Mouse (Mus musculus) limb, embryonic 11.5 days (tissue): ENCODE measurements at regions not wholly inside any gene's neighbourhood (a gene's known extent, or its start where the extent isn't known, plus 50 kb on each side); places are given as distances from the start of the nearest gene placed in this dataset.

Experiments used
- ATAC-seq: fragments of 200-750 bp; cut with Nextera tagmentation; 2 replicates; pipeline ENCODE4 v1.8.0; 2017; ENCODE audit warnings: low read depth; ENCODE audit not compliant: insufficient number of reproducible peaks, low FRiP score, low TSS enrichment
- DNase-seq: peaks from one replicate; pipeline ENCODE4 v3.0.0-alpha.2; 2015; ENCODE audit warnings: low spot score
- H3K27ac ChIP-seq: fragments of 300-500 bp; sonication (generic); replicated peaks from 2 replicates; pipeline ENCODE4 v1.5.1; 2014; ENCODE audit warnings: low read depth, mild to moderate bottlenecking, low read length
- H3K27me3 ChIP-seq: fragments of 300-500 bp; sonication (generic); 2 replicates; pipeline ENCODE4 v1.6.1; 2014; ENCODE audit warnings: mild to moderate bottlenecking, low read length, mixed read lengths; ENCODE audit not compliant: control insufficient read depth, insufficient read depth
- H3K36me3 ChIP-seq: fragments of 300-500 bp; sonication (generic); 2 replicates; pipeline ENCODE4 v1.6.1; 2014; ENCODE audit warnings: mild to moderate bottlenecking, low read length, moderate library complexity, mixed read lengths; ENCODE audit not compliant: control insufficient read depth, insufficient read depth
- H3K4me1 ChIP-seq: fragments of 300-500 bp; sonication (generic); 2 replicates; pipeline ENCODE4 v1.6.1; 2014; ENCODE audit warnings: low read length, mixed read lengths; ENCODE audit not compliant: control insufficient read depth, insufficient read depth
- H3K4me2 ChIP-seq: fragments of 300-500 bp; sonication (generic); 2 replicates; pipeline ENCODE4 v1.6.1; 2014; ENCODE audit warnings: low read depth, mild to moderate bottlenecking, moderate library complexity; ENCODE audit not compliant: severe bottlenecking
- H3K4me3 ChIP-seq: fragments of 300-500 bp; sonication (generic); 2 replicates; pipeline ENCODE4 v1.5.1; 2014; ENCODE audit warnings: low read depth, low read length
- H3K9ac ChIP-seq: fragments of 300-500 bp; sonication (generic); 2 replicates; pipeline ENCODE4 v1.6.1; 2014; ENCODE audit warnings: mild to moderate bottlenecking, low read length
- H3K9me3 ChIP-seq: fragments of 300-500 bp; sonication (generic); 2 replicates; pipeline ENCODE4 v1.6.1; 2016; ENCODE audit warnings: low read length; ENCODE audit not compliant: control insufficient read depth
- WGBS: fragments of 180-500 bp; shearing (Covaris S2); extraction: QIAGEN DNeasy Blood & Tissue Kit; methylation state at CpG from one replicate; pipeline ENCODE4 v1.1.7; 2014; 5-methylcytosine and 5-hydroxymethylcytosine counted together

DNA sequence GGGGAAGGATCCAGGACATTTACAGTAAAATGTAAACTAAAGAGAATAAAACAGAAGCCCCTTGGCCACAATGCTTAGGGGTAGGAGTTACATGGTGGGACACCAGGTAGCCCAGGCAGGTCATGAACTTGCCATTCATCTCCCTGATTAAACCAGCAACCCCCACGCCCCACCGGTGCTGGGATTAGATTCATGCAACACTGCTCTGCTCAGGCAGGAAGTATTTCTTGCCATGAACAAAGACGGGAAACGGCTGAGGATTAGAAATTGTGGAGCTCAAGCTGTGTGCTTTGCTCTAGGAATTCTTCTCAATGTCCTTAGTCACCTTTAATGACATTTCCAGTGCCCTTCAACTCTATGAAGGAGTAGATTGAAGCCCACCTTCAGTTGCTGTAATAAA lies 93.2 kb upstream of the Ubl3 start:
- WGBS, result 55% methylated on average over 4 of the region's 4 CpGs
- no peak for DNase-seq
- no peak overlapping the region for H3K4me2 ChIP-seq

DNA sequence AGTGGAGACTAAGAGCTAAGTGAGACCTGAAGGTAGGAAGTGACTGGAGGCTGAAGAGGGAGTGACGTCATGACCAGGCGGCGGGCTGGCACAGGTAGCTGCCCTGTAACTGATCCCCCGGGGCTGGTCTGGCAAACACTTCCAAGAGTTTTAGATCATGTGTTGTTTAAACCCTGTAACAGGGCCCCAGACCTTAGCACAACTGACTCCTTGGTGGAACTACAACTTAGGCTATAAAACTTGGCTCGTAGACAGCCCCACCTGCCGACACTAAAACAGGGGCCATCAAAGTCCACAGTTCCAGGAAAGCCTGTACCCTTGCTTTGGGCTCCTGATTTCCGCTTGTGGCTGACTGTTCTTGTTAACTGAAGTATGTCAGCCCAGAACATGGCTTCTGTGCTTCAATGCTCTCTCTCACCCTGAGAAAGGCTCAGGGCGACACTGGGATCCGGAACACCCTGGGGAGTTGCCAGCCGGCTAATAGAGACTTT lies 92.6 kb upstream of the Ubl3 start:
- Histone ChIP-seq H3K4me3 (no peak overlapping the region), H3K27me3 (no peaks in the 10 kb centered on the region), H3K9ac (no peak overlapping the region), H3K27ac (peak overlapping the region; percentile 15; the same call in 1 of the 2 replicates), H3K36me3 (no peaks in the 10 kb centered on the region), H3K4me1 (peaks cover 8% of the 10 kb centered on the region), H3K9me3 (no peaks in the 10 kb centered on the region), H3K4me2 (no peak overlapping the region)
- ATAC-seq (peak; percentile 44), DNase-seq (peak; percentile 63)
- 50% methylated on average over 10 of the region's 10 CpGs for WGBS

More for the DNA sequence above, 93.2 kb upstream of the Ubl3 start:
- Histone ChIP-seq H3K4me3 (no peak overlapping the region), H3K9me3 (no peaks in the 10 kb centered on the region), H3K9ac (no peak overlapping the region), H3K4me1 (peaks cover 8% of the 10 kb centered on the region), H3K27ac (no peak overlapping the region), H3K27me3 (no peaks in the 10 kb centered on the region), H3K36me3 (no peaks in the 10 kb centered on the region)
- no peak for ATAC-seq

DNA sequence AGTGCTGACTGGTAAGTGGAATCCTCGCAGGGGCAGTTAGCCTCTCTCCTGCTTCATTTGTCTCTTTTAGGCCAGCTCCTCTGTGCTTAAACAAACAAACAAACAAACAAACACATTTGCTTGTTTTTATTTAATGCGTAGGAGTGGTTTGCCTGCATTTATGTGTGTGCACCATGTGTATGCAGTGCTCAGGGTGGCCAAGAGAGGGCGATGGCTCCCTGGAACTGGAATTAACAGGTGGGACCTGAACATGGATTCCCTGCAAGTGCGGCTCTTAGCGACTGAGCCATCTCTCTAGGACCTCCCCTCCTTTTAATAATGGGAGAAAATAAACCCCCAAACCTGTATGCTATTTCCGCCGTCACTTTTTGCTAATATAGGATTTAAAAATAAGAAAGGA lies 91.8 kb upstream of the Ubl3 start:
- Histone ChIP-seq H3K27ac (no peak overlapping the region), H3K36me3 (no peaks in the 10 kb centered on the region), H3K9ac (no peak overlapping the region), H3K9me3 (no peaks in the 10 kb centered on the region), H3K4me3 (no peak overlapping the region), H3K4me2 (no peak overlapping the region), H3K4me1 (peaks cover 8% of the 10 kb centered on the region), H3K27me3 (no peaks in the 10 kb centered on the region)
- DNase-seq (no peak), ATAC-seq (no peak)
- WGBS, result 95% methylated on average over 7 of the region's 7 CpGs

DNA sequence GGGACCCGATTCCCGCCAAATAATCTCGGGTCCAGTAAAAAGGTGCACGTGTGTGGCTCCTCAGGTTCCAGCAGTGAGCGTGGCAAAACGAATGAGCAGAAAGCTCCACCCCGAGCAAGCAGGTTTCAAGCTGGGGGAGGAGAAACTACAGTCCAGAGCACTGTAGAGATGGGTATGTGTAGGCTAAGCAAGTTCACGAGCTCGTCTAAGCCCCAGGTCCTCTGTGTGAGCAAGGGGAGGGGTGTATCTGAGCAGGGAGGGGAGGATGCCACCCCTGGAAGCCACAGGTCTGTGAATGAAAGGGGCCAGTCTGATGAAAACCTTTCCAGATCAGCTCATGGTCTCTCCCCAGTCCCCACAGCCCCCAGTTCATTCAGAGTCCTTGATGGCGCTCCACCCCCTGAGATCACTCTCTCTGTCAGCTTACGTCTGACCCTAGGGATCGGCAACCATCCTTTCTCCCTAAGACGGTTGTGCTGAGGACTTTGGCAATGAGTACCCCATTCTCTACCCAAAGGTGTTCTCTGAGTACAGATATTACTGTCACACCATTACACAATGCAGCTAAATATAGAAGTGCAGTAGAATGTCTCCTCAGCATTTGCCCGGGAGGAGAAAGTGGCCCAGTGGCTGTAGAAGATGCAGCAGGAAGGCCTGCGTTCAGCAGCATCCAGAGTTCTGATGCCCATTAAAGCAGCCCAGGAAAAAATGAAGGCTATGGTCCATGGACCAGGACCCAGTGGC lies 89.2 kb upstream of the Ubl3 start:
- H3K4me1 ChIP-seq, result peaks cover 8% of the 10 kb centered on the region
- WGBS, result 40% methylated on average over 15 of the region's 15 CpGs
- no peak overlapping the region for H3K4me2 ChIP-seq
- no peaks in the 10 kb centered on the region for H3K36me3 ChIP-seq
- no peaks in the 10 kb centered on the region for H3K9me3 ChIP-seq
- H3K4me3 ChIP-seq, result no peak overlapping the region
- no peak overlapping the region for H3K9ac ChIP-seq
- H3K27ac ChIP-seq, result no peak overlapping the region
- DNase-seq (no peak), ATAC-seq (no peak)
- no peaks in the 10 kb centered on the region for H3K27me3 ChIP-seq

DNA sequence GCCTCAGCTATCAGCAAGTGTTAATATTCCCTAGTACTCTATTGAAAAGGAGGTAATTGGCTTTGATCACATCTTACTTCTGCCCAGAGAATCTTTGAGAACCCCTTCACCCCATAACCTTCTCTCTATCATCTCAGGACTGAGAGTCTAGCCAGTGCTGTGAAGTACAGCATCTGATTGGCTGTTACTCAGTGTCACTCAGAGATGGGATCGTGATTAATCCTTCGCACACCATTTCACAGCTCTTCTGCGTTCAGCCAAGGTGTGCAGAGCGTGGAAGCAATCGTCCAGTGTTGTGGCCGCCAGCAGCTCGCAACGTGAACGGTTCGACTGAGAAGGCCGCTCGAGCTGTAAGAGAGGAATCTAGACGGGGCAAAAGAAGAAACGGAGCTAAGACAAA lies 87.9 kb upstream of the Ubl3 start:
- ATAC-seq, result 0 out of 2 replicates have a peak, but pooled peaks have one; percentile 29

DNA sequence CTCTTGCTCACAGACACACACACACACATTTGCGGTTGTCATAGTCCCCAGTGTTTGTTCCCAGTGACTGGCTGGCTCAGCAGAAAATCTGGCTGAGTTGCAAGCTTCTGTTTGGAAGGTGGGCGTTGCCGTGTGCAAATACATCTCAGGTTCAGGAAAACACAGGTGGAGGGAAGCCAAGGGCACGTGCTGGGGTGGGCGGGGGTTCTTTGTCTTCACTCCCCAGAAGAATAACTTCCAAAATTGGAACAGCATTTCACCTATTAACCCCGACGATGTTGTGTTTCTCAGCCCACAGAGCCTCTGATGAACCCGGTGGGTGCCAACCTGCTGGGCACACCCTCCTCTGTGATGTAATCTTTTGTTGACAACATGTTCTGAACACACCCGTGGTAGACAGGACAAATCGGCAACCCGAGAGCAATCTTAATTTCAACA lies 82.3 kb upstream of the Ubl3 start:
- Histone ChIP-seq H3K9me3 (no peaks in the 10 kb centered on the region), H3K27me3 (no peaks in the 10 kb centered on the region), H3K27ac (no peak overlapping the region), H3K4me3 (no peak overlapping the region), H3K4me1 (no peaks in the 10 kb centered on the region), H3K4me2 (no peak overlapping the region), H3K36me3 (no peaks in the 10 kb centered on the region), H3K9ac (no peak overlapping the region)
- ATAC-seq (no peak), DNase-seq (no peak)
- WGBS, result 73% methylated on average over 11 of the region's 11 CpGs

More for the DNA sequence above, 87.9 kb upstream of the Ubl3 start:
- no peaks in the 10 kb centered on the region for H3K27me3 ChIP-seq
- no peaks in the 10 kb centered on the region for H3K9me3 ChIP-seq
- H3K4me1 ChIP-seq, result peaks cover 5% of the 10 kb centered on the region; the same call in 1 of the 2 replicates
- DNase-seq, result no peak
- H3K36me3 ChIP-seq, result no peaks in the 10 kb centered on the region
- 36% methylated on average over 13 of the region's 14 CpGs for WGBS
- no peak overlapping the region for H3K9ac ChIP-seq
- no peak overlapping the region for H3K4me3 ChIP-seq
- no peak overlapping the region for H3K27ac ChIP-seq
- peak overlapping the region; percentile 16; the same call in 1 of the 2 replicates for H3K4me2 ChIP-seq

- Histone ChIP-seq H3K36me3 (no peaks in the 10 kb centered on the region), H3K4me3 (no peak overlapping the region), H3K9me3 (no peaks in the 10 kb centered on the region), H3K27me3 (no peaks in the 10 kb centered on the region), H3K4me1 (no peaks in the 10 kb centered on the region), H3K27ac (no peak overlapping the region), H3K9ac (no peak overlapping the region), H3K4me2 (no peak overlapping the region)
- no peak for ATAC-seq
- 54% methylated on average over 5 of the region's 5 CpGs for WGBS
- DNase-seq, result no peak
These were observed 81.4 kb upstream of the Ubl3 start for GRCm38 (mm10) chr5:148633999-148634398.

GRCm38 (mm10) chr5:148633331-148633730 lies 80.7 kb upstream of the Ubl3 start:
- Histone ChIP-seq H3K4me1 (no peaks in the 10 kb centered on the region), H3K27me3 (no peaks in the 10 kb centered on the region), H3K4me2 (no peak overlapping the region), H3K36me3 (no peaks in the 10 kb centered on the region), H3K27ac (no peak overlapping the region), H3K4me3 (no peak overlapping the region), H3K9ac (no peak overlapping the region), H3K9me3 (no peaks in the 10 kb centered on the region)
- 89% methylated on average over 6 of the region's 6 CpGs for WGBS
- no peak for DNase-seq
- no peak for ATAC-seq
